Mouse (Mus musculus): ENCODE data around the gene Tulp4. TPM values are rescaled to one million over a fixed set of nuclear protein-coding genes. Genes with fewer than 3 reads are reported as not detected.

Gene Tulp4
- total and polyA plus RNA-seq, 2 experiments from 2014 or later, result 91.9 to 218 TPM

GRCm38 (mm10) chr17:6161916-6162315 is 55.7 kb downstream of the Tulp4 start:
- Histone ChIP-seq H3K36me3 (ENCODE audit: insufficient read depth, low read length) (no peaks in the 10 kb centered on the region), H3K27ac (no peak overlapping the region), H3K9ac (replicated peaks; ENCODE audit: low read length) (no peak overlapping the region), H3K4me3 (ENCODE audit: low read length) (no peak overlapping the region), H3K9me3 (ENCODE audit: low read length) (no peaks in the 10 kb centered on the region), H3K4me2 (ENCODE audit: low read depth, low read length) (no peak overlapping the region), H3K27me3 (ENCODE audit: insufficient read depth, low read length) (no peaks in the 10 kb centered on the region), H3K4me1 (ENCODE audit: insufficient read depth, low read length) (no peaks in the 10 kb centered on the region)
- DNase-seq (ENCODE audit: low spot score) (no peak), ATAC-seq (no peak)
- TF ChIP-seq CTCF (IDR thresholded peaks at IDR 0.05; ENCODE audit: low read depth), result no peak
- 75% methylated on average over 9 of the region's 9 CpGs for WGBS

- H3K9me3 ChIP-seq (ENCODE audit: low read length), result no peaks in the 10 kb centered on the region
- no peak overlapping the region for H3K27ac ChIP-seq
- no peaks in the 10 kb centered on the region for H3K36me3 ChIP-seq (ENCODE audit: insufficient read depth, low read length)
- no peak for TF ChIP-seq CTCF (IDR thresholded peaks at IDR 0.05; ENCODE audit: low read depth)
- ATAC-seq (no peak), DNase-seq (ENCODE audit: low spot score) (no peak)
- H3K4me2 ChIP-seq (ENCODE audit: low read depth, low read length), result no peak overlapping the region
- H3K4me1 ChIP-seq (ENCODE audit: insufficient read depth, low read length), result no peaks in the 10 kb centered on the region
- WGBS, result 67% methylated on average over 1 of the region's 1 CpGs
- H3K4me3 ChIP-seq (ENCODE audit: low read length), result no peak overlapping the region
- H3K9ac ChIP-seq (replicated peaks; ENCODE audit: low read length), result no peak overlapping the region
- H3K27me3 ChIP-seq (ENCODE audit: insufficient read depth, low read length), result no peaks in the 10 kb centered on the region
Observed at GRCm38 (mm10) chr17:6162761-6163160, 56.5 kb downstream of the Tulp4 start.

- no peak for TF ChIP-seq CTCF (IDR thresholded peaks at IDR 0.05; ENCODE audit: low read depth)
- Histone ChIP-seq H3K4me2 (ENCODE audit: low read depth, low read length) (no peak overlapping the region), H3K4me3 (ENCODE audit: low read length) (no peak overlapping the region), H3K4me1 (ENCODE audit: insufficient read depth, low read length) (no peaks in the 10 kb centered on the region), H3K9ac (replicated peaks; ENCODE audit: low read length) (no peak overlapping the region), H3K36me3 (ENCODE audit: insufficient read depth, low read length) (no peaks in the 10 kb centered on the region), H3K27me3 (ENCODE audit: insufficient read depth, low read length) (no peaks in the 10 kb centered on the region), H3K27ac (no peak overlapping the region), H3K9me3 (ENCODE audit: low read length) (no peaks in the 10 kb centered on the region)
- 76% methylated on average over 4 of the region's 4 CpGs for WGBS
- DNase-seq (ENCODE audit: low spot score) (no peak), ATAC-seq (no peak)
Observed at GRCm38 (mm10) chr17:6164911-6165310, 58.7 kb downstream of the Tulp4 start.

- Histone ChIP-seq H3K4me3 (ENCODE audit: low read length) (no peak overlapping the region), H3K27me3 (ENCODE audit: insufficient read depth, low read length) (no peaks in the 10 kb centered on the region), H3K27ac (peak overlapping the region; percentile 34; the same call in 1 of the 2 replicates), H3K9me3 (ENCODE audit: low read length) (0 out of 2 replicates have a peak, but pooled peaks cover 2% of the 10 kb centered on the region), H3K4me2 (ENCODE audit: low read depth, low read length) (no peak overlapping the region), H3K36me3 (ENCODE audit: insufficient read depth, low read length) (no peaks in the 10 kb centered on the region; the same call in 1 of the 2 replicates), H3K9ac (replicated peaks; ENCODE audit: low read length) (no peak overlapping the region), H3K4me1 (ENCODE audit: insufficient read depth, low read length) (no peaks in the 10 kb centered on the region; the same call in 1 of the 2 replicates)
- DNase-seq (ENCODE audit: low spot score), result no peak
- ATAC-seq, result no peak
- WGBS, result 76% methylated on average over 7 of the region's 7 CpGs
- no peak for TF ChIP-seq CTCF (IDR thresholded peaks at IDR 0.05; ENCODE audit: low read depth)
Observed at GRCm38 (mm10) chr17:6172440-6172839, 66.2 kb downstream of the Tulp4 start.

GRCm38 (mm10) chr17:6172926-6173690 is 66.9 kb downstream of the Tulp4 start:
- Histone ChIP-seq H3K4me1 (ENCODE audit: insufficient read depth, low read length) (no peaks in the 10 kb centered on the region; the same call in 1 of the 2 replicates), H3K4me2 (ENCODE audit: low read depth, low read length) (no peak overlapping the region), H3K36me3 (ENCODE audit: insufficient read depth, low read length) (no peaks in the 10 kb centered on the region; the same call in 1 of the 2 replicates), H3K9me3 (ENCODE audit: low read length) (0 out of 2 replicates have a peak, but pooled peaks cover 2% of the 10 kb centered on the region), H3K4me3 (ENCODE audit: low read length) (no peak overlapping the region), H3K27me3 (ENCODE audit: insufficient read depth, low read length) (no peaks in the 10 kb centered on the region), H3K9ac (replicated peaks; ENCODE audit: low read length) (no peak overlapping the region), H3K27ac (peak overlapping the region; percentile 34; the same call in 1 of the 2 replicates)
- DNase-seq (ENCODE audit: low spot score), result no peak
- no peak for ATAC-seq
- no peak for TF ChIP-seq CTCF (IDR thresholded peaks at IDR 0.05; ENCODE audit: low read depth)
- WGBS, result 63% methylated on average over 5 of the region's 5 CpGs

GRCm38 (mm10) chr17:6174574-6174973 is 68.3 kb downstream of the Tulp4 start:
- Histone ChIP-seq H3K9me3 (ENCODE audit: low read length) (0 out of 2 replicates have a peak, but pooled peaks cover 2% of the 10 kb centered on the region), H3K36me3 (ENCODE audit: insufficient read depth, low read length) (no peaks in the 10 kb centered on the region; the same call in 1 of the 2 replicates), H3K27me3 (ENCODE audit: insufficient read depth, low read length) (no peaks in the 10 kb centered on the region), H3K4me2 (ENCODE audit: low read depth, low read length) (no peak overlapping the region), H3K4me1 (ENCODE audit: insufficient read depth, low read length) (no peaks in the 10 kb centered on the region; the same call in 1 of the 2 replicates), H3K9ac (replicated peaks; ENCODE audit: low read length) (no peak overlapping the region), H3K27ac (no peak overlapping the region), H3K4me3 (ENCODE audit: low read length) (no peak overlapping the region)
- TF ChIP-seq CTCF (IDR thresholded peaks at IDR 0.05; ENCODE audit: low read depth), result no peak
- WGBS, result 71% methylated on average over 1 of the region's 1 CpGs
- no peak for ATAC-seq
- no peak for DNase-seq (ENCODE audit: low spot score)

All from hindbrain, postnatal 0 days (tissue).